Mouse (Mus musculus) G1E-ER4 (cell line): ENCODE data around the gene Smc6. TPM values are rescaled to one million over a fixed set of nuclear protein-coding genes. Genes with fewer than 3 reads are reported as not detected.

Experiments used
- GATA1 ChIP-seq: IDR thresholded peaks from one replicate; pipeline ENCODE4 v1.8.0; 2012; ENCODE audit warnings: low read length, inconsistent platforms
- polyA plus RNA-seq: library from polyadenylated mRNA; stranded (reverse); fragments of >175 nt; gene quantifications from 2 replicates; pipeline ENCODE4 v1.2.3, GENCODE M21; 2012

Smc6 gene
- polyA plus RNA-seq, 1 experiment: 138 TPM

DNA sequence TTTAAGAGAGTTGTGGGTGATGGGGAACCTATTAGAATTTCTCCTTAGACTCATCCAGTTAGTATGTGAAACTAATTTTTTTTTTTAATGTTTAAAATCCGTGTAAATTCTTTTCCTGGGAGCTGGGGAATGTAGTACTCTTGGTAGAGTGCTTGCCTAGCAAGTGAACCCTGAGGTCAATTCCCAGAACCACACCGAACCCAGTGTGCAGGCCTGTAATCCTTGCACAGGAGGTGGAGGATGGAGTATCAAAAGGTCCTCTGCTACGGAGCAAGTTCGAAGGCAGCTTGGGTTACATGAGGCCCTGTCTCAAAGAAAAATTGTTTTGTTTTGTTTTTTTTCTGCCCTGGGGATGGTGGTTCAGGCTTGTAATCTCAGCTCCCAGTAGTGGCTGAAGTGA lies 1.3 kb downstream of the Smc6 start:
- TF ChIP-seq GATA1: no peak

DNA sequence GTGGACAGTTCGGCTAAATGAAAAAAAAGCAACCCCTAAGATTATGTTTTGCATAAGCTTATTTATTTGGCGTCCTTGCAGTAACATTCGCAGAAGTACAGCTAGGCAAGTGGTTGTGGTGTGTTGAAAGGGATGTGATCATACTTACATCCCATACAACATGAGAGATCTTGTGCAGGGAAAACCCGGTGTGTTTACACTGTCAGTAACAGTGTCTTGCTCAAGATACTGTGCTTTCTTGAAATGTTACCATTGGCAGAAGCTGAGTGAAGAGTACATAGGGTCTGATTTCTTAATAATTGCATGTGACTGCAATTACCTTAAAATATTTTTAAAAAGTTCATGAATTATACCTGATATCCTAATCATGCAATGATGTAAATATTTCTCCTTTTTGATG lies 6.9 kb downstream of the Smc6 start:
- no peak for TF ChIP-seq GATA1

DNA sequence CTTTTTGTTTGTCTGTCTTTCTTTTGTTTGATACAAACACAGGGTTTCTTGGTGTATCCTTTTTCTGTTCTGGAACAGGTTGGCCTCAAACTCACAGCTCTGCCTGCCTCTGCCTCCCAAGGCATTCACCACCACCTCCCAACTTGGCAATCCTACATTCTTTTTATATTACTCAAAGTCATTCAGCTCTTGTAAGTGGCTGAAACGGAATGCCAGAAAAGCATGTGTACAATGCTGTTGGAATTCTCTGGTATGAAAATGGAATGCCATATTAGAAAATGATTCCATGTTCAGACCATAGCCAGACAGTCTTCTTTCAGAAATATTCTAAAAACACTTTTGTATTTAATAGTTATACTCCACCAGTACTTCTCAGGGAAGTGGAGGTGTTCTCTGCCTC lies 7.5 kb downstream of the Smc6 start:
- TF ChIP-seq GATA1: no peak

DNA sequence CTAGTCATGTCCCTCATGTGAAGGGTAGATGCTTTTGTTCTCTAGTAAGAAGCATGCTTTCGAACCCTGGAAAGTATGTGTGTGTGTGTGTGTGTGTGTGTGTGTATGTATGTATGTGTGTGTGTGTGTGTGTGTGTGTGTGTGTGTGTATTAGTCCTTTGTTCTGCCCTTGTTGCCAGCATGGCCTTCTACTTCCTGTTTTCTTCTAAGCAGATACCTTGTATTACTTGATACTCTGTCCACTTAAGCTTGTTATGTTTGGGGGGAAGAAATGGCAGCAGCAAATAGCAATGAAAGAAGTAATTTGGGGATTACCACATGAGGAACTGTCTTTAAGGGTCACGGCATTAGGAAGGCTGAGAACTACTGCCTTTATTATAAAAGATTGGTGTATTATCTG lies 10.9 kb downstream of the Smc6 start:
- no peak for TF ChIP-seq GATA1

DNA sequence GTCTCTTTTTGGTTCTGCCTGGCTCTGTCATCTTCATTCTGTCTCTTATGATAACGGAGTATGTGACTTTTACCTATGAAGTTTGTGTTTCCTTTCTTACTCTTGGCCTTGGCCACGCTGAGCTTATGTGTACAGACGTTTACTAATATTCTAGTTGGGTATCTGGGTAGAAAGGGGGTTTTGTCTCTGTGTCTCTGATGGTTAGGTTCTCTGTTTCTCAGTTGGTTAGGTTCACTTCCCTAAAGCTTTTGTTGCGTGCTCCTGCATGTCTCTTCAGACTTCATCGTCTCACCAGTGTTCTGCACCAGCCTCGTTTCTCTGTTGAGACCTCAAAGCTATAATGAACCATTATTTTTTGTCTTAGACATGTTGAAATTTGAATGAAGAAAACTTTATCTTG lies 11.5 kb downstream of the Smc6 start:
- TF ChIP-seq GATA1: no peak

DNA sequence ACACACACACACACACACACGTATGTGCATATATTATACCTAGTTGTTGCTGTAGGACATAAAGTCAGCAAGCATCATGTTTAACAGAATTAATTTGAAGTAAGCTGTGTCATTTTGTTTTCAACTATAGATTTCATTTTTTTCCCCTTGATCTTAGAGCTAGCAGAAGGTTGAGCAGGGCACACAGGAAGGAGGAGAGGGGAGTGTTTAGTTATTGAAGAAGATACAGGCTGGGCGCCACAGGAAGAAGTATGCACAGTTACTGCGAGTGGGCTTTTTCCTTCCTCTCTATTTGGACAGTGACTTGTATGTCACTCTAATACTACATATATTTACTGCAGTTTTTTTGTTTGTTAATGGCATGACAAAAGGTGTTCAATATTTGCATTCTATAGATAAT lies 14.2 kb downstream of the Smc6 start:
- TF ChIP-seq GATA1: no peak

DNA sequence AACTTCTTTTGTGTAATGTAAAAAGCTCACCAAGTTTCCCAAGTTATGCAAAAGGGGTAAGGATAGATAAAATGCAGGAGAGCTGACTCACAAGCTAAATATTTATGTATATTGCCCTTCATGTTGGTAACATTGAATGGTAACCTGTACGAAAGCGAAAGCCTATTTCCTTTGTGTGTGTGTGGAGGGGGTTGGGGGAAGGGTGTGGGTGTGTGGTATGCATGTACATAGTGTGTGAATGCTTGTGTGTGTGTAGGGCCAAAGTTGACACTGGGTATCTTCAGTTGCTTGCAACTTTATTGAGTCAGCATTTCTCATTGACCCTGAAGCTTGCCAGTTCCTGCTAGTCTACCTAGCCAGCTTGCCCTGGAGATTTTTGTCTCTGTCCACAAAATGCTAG lies 15.9 kb downstream of the Smc6 start:
- no peak for TF ChIP-seq GATA1

DNA sequence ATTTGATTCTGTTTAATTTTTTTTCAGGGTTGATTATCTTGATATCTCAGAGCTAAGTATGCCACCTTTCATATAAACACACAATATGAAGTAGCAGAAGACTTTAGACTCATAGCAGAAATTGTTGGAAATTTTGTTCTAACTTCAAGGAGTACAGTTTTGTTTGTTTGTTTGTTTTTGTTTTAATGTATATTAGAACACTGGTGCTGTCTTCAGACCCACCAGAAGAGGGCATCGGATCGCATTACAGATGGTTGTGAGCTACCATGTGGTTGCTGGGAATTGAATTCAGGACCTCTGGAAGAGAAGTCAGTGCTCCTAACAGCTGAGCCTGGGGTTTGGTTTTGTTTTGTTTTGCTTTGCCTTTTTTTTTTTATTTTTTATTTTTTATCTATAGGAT lies 20.7 kb downstream of the Smc6 start:
- no peak for TF ChIP-seq GATA1

DNA sequence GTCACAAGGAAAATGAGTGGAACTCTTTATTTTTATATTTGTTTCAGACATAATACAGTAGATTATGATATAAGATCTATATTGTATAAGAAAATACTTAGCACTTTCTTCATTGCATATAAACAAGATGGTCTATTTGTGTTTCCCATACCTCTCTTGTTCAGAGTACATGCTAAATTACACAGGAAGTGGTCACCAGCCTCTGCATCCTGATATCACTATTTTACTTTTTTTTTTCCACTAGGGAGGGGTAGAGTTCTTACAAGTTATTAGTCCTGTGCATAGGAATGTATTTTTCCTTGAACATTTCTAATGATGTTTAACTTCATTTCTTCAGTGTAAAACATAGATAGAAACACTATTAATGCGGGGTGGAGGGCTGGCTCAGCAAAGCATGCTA lies 35.2 kb downstream of the Smc6 start:
- TF ChIP-seq GATA1: no peak

DNA sequence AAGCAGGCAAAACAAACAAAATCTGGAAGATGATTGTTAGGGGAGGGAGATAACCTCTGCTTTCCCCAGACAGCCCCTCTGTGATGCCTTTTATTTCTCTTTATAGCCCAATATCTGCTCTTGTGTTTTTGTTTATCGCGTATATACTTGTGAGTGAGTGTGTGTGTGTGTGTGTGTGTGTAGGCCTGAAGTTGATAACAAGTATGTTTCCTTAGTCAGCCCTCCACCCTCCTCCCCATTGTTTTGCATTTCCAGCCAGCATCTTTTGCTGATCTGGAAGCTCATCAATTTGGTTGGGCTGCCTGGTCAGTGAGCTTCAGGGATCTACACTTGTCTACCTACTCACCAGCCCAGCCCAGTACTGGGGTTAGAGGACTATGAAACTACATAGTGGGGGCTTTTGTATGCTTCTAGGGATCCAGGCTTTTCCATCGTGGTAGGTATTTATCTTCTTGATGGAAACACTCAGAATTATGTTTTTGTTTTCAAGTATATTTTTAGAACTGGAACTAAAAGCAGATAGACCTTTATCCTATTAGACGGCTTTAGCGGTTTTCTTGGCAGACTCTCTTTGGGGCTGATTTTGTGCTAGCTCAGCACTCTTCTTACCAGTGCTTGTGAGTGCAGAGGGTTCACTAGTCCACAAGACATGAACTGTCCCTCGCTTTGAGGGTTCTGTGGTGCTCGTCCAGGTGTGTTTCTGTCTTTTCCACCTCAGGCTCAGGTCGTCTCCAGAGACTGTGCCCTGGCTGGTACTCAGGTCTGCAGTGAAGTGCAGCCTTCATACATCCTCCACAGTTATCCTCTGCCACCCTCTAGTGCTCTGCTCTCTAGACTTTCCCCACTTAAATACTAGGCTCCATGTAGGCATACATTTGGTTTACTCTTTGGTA lies 41.3 kb downstream of the Smc6 start:
- no peak for TF ChIP-seq GATA1

DNA sequence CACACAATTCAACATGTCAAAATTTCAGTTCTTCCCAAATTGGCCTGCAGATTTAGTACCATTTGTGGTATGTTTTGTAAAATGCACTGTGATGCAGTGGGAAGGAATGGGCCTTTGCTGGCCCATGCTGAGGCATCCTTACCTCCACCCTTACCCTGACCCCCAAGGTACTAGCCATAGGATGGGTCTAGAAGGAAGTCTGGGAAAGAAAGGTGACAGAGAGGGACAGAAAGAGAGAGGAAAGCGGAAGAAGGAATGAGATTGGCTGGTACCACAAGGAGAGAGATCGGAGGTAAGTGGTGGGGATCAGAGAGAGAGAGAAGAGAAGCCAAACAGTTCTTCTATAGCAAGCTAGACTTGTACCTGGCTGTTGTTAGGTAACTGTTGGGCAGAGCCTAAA lies 45.4 kb downstream of the Smc6 start:
- no peak for TF ChIP-seq GATA1

DNA sequence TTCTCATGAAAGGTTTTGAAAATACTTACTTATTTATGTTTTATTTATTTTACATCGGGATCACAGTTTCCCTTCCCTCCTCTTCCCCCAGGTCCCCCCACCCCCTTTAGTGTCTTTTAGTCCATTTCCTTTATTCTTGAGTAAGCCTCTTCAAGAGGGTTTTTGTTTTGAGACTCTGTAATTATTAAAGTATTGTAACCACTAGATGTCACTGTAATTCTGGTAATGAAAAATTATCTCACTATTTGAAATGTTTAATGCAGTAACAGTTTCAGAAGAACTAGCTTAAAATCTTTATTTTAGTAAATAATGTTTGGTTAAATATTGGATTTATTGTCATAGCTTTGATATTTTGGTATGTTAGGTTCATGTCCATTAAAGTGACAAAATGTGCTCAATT lies 48.2 kb downstream of the Smc6 start:
- TF ChIP-seq GATA1: no peak

DNA sequence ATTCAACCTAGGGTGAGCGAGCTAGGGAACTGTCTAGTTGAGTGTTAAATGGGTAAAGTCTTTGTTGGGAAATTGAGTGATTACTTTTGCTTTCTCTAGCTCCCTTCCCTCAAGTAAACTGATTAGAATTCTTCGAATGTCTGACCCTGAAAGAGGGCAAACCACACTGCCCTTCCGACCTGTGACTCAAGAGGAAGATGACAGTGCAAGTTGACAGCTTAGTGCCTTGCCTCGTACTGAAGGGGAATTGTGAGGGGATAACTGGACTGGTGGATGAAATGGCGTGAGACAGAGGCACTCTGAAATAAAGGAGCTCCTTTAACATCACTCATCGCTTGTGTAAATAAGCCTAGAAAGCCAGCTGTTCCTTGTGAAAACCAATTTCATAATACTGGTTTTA lies 52.0 kb downstream of the Smc6 start:
- no peak for TF ChIP-seq GATA1

DNA sequence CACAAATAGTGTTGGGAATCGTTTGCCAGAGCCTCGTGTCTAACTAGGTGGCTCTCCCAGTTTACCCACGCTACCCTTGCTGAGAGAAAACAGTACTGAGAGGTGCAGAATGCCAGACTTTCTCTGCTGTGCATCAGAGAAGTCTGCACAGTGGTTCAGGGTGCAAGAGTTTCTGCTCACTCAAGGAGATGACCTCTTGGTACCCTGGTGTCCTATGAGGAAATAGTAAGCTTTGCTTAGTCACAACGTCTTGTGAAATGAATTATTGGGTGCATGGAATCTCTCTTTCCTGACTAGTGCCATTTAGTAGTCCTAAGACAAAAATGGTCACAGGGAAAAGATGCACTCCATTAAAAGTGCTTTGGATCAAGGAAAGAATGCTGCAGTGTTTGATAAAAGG lies 58.8 kb downstream of the Smc6 start:
- TF ChIP-seq GATA1: no peak

DNA sequence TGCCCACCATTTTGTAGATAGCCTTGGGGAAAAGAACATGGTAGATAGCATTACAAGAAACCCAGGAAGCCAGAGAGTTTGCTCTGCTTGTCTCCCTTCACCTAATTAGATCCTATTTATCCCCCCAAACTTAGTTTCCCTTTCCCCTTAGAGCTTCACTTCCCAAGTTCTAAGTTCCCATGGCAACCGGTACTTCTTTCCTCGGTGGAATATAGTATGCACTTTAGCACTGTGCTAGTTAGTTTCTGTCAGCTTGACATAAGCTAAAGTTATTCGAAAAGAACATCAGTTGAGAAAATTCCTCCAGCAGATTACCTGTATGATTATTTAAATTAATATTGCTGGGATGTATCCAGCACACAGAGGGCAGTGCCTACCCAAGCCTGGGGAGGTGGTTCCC lies 60.8 kb downstream of the Smc6 start:
- no peak for TF ChIP-seq GATA1

DNA sequence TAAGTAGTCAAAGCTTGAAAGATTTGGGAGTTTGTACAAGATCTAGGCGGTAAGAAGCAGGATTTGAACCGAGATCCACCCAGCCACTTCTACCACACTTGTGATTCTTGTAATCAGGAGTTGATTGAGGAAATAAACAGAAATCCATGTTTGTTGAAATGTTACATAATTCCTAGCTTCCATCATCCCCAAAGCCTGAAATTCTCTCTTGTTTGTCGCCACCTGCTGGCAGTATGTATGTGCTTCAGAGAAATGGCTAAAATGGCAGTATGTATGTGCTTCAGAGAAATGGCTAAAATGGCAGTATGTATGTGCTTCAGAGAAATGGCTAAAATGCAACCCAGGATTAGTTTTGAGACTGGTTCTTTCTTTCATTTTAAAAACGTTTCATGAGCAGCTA lies 71.2 kb downstream of the Smc6 start:
- TF ChIP-seq GATA1: no peak

DNA sequence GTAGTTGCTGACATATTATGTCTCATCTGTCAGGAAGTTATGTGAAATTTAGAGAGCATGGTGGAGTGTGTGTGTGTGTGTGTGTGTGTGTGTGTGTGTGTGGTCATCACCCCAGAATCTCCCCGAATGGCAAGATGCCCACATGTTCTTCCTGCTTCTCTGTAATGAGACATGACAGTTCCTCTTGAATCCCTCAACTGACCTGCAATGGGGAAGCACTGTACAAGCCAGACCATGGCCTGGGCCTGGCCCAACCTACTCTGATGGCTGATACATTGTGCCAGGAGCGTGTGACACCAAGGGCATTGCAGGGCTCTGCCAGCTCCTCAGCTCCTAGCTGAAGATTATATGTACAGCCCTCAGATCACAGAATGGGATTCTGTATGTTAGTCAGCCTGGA lies 72.6 kb downstream of the Smc6 start:
- no peak for TF ChIP-seq GATA1

DNA sequence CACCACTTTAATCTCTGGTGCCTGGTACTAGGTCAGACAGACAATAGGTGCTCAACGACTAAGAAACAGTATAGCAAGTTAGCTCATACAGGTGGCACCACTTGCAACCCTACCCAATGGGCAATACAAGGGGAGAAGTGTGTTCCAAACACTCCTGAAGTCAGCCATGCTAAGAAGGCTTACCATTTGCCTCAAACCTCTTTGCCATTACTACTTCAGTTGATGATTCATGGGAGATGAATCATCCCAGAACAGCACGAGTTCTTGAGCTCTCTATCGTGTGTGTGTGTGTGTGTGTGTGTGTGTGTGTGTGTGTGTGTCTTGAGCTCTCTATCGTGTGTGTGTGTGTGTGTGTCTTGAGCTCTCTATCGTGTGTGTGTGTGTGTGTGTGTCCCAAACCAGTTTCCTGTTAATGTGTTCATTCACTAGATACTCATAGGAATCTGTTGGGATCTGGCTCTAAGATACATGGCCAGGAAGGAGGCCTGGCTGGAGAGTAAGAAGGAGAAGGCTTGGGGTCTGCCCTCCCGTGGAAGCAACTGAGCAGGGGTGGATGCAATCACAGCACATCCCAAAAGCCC lies 76.4 kb downstream of the Smc6 start:
- TF ChIP-seq GATA1: no peak

DNA sequence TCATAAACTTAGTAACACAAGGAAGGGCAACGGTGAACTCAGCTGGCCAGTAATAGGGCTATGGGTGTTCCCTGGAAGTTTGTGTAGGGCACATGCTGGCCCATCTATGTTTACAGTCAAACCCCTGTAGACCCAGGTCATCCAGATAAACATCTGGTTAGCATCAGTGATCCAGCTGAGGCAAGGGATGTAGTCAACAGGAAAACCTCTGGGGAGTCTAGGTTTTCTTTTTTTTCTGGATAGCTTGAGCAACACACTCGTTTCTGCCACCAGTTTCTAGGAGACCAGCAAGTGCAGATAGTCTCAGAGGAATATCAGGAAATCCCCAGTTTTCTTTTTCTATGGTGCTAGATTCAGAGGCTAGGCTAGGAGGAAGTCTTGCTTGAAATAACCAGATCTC lies 80.3 kb downstream of the Smc6 start:
- no peak for TF ChIP-seq GATA1
